Mouse (Mus musculus) hindbrain, postnatal 0 days (tissue): Measurements from ENCODE around the gene Brsk2. TPM values are rescaled to one million over a fixed set of nuclear protein-coding genes. Genes with fewer than 3 reads are reported as not detected.

Experiments
- ATAC-seq: fragments of 200-750 bp; cut with Nextera tagmentation; 2 replicates; pipeline ENCODE4 v1.8.0; 2017; ENCODE audit warnings: mild to moderate bottlenecking, moderate TSS enrichment, moderate library complexity
- DNase-seq: peaks from one replicate; pipeline ENCODE4 v3.0.0-alpha.2; 2015; ENCODE audit warnings: low spot score
- H3K27ac ChIP-seq: fragments of 300-500 bp; sonication (generic); 2 replicates; pipeline ENCODE4 v1.5.1; 2014; ENCODE audit warnings: mild to moderate bottlenecking
- H3K27me3 ChIP-seq: fragments of 300-500 bp; sonication (generic); 2 replicates; pipeline ENCODE4 v1.6.1; 2014; ENCODE audit warnings: low read length, mixed read lengths; ENCODE audit not compliant: insufficient read depth
- H3K36me3 ChIP-seq: fragments of 300-500 bp; sonication (generic); 2 replicates; pipeline ENCODE4 v1.6.1; 2014; ENCODE audit warnings: low read length, mixed read lengths; ENCODE audit not compliant: insufficient read depth
- H3K4me1 ChIP-seq: fragments of 300-500 bp; sonication (generic); 2 replicates; pipeline ENCODE4 v1.6.1; 2014; ENCODE audit warnings: antibody characterized with exemption, low read length, mixed read lengths; ENCODE audit not compliant: insufficient read depth
- H3K4me2 ChIP-seq: fragments of 300-500 bp; sonication (generic); 2 replicates; pipeline ENCODE4 v1.6.1; 2014; ENCODE audit warnings: low read depth, mild to moderate bottlenecking, low read length, moderate library complexity, mixed read lengths
- H3K4me3 ChIP-seq: fragments of 300-500 bp; sonication (generic); 2 replicates; pipeline ENCODE4 v1.5.1; 2014; ENCODE audit warnings: low read length
- H3K9ac ChIP-seq: fragments of 300-500 bp; sonication (generic); replicated peaks from 2 replicates; pipeline ENCODE4 v1.6.1; 2014; ENCODE audit warnings: mild to moderate bottlenecking, low read length, moderate library complexity, mixed read lengths
- H3K9me3 ChIP-seq: fragments of 300-500 bp; sonication (generic); 2 replicates; pipeline ENCODE4 v1.6.1; 2016; ENCODE audit warnings: low read length, mixed read lengths
- CTCF ChIP-seq: IDR thresholded peaks from 2 replicates; pipeline ENCODE4 v1.5.1; 2016; ENCODE audit warnings: antibody characterized with exemption, control low read depth, low read depth
- WGBS: fragments of 180-500 bp; shearing (Covaris S2); extraction: QIAGEN DNeasy Blood & Tissue Kit; methylation state at CpG from one replicate; pipeline ENCODE4 v1.1.7; 2014; 5-methylcytosine and 5-hydroxymethylcytosine counted together
- microRNA-seq, 2 experiments: library from miRNA; unstranded; fragments of <30 nt; microRNA quantifications; one replicate each; pipeline ENCODE4; 2016
- polyA plus RNA-seq: library from polyadenylated mRNA; unstranded; fragments of >200 nt; fragmentation: Nextera tagmentation; extraction: Ambion mirVana; gene quantifications from 2 replicates; pipeline ENCODE4 v1.2.1, GENCODE M21; 2015
- total RNA-seq: library from RNA; depleted of rRNA; stranded (reverse); fragments of >200 nt; gene quantifications from 2 replicates; pipeline ENCODE4 v1.2.3, GENCODE M21; 2014; rRNA removed

Brsk2 gene
- total and polyA plus RNA-seq, 2 experiments from 2014 or later: 17.9 to 143 TPM

GRCm38 (mm10) chr7:142045344-142045743 lies 95.8 kb downstream of the Brsk2 start:
- WGBS: 21% methylated on average over 2 of the region's 2 CpGs
- TF ChIP-seq CTCF: no peak
- DNase-seq (no peak), ATAC-seq (no peak)
- no peaks in the 10 kb centered on the region for H3K27me3 ChIP-seq
- H3K36me3 ChIP-seq: no peaks in the 10 kb centered on the region
- H3K9ac ChIP-seq: no peak overlapping the region
- H3K4me1 ChIP-seq: no peaks in the 10 kb centered on the region
- H3K9me3 ChIP-seq: no peaks in the 10 kb centered on the region
- no peak overlapping the region for H3K4me3 ChIP-seq
- H3K27ac ChIP-seq: no peak overlapping the region
- H3K4me2 ChIP-seq: no peak overlapping the region

GRCm38 (mm10) chr7:142045932-142046331 lies 96.4 kb downstream of the Brsk2 start:
- H3K27ac ChIP-seq: no peak overlapping the region
- no peaks in the 10 kb centered on the region for H3K4me1 ChIP-seq
- no peaks in the 10 kb centered on the region for H3K9me3 ChIP-seq
- no peak overlapping the region for H3K9ac ChIP-seq
- no peaks in the 10 kb centered on the region for H3K27me3 ChIP-seq
- no peak for TF ChIP-seq CTCF
- H3K36me3 ChIP-seq: no peaks in the 10 kb centered on the region
- ATAC-seq (no peak), DNase-seq (no peak)
- no peak overlapping the region for H3K4me3 ChIP-seq
- WGBS: 92% methylated on average over 1 of the region's 1 CpGs
- no peak overlapping the region for H3K4me2 ChIP-seq

- no peaks in the 10 kb centered on the region for H3K9me3 ChIP-seq
- no peaks in the 10 kb centered on the region for H3K27me3 ChIP-seq
- H3K27ac ChIP-seq: no peak overlapping the region
- ATAC-seq (no peak), DNase-seq (no peak)
- no peak overlapping the region for H3K4me3 ChIP-seq
- peaks cover 3% of the 10 kb centered on the region; the same call in 1 of the 2 replicates for H3K4me1 ChIP-seq
- H3K9ac ChIP-seq: no peak overlapping the region
- TF ChIP-seq CTCF: no peak
- H3K4me2 ChIP-seq: no peak overlapping the region
- H3K36me3 ChIP-seq: no peaks in the 10 kb centered on the region
Measured at GRCm38 (mm10) chr7:142050536-142050935, 101.0 kb downstream of the Brsk2 start.

Small RNAs within 50 kb of the gene (microRNA-seq; reads per million reads assigned to microRNA genes)
- gene Mir3104: 1.2 to 1.4 reads per million in 2 experiments

Other genes starting within 250 kb of the Brsk2 start
- not detected in 2 replicates for gene Muc5ac, start 160.8 kb upstream of the Brsk2 start, total RNA-seq
- not detected in 2 replicates for gene Muc5ac, start 160.8 kb upstream of the Brsk2 start, polyA plus RNA-seq
- not detected in 2 replicates for gene Muc5b, start 110.7 kb upstream of the Brsk2 start, total RNA-seq
- gene Muc5b, start 110.7 kb upstream of the Brsk2 start, polyA plus RNA-seq: 0.03 TPM in 2 replicates
- 120 and 121 TPM in 2 replicates for gene Tollip, start 31.2 kb upstream of the Brsk2 start, total RNA-seq
- 68.5 and 72.6 TPM in 2 replicates for gene Tollip, start 31.2 kb upstream of the Brsk2 start, polyA plus RNA-seq
- gene Mob2, start 111.3 kb downstream of the Brsk2 start, total RNA-seq: 41.1 and 45.5 TPM in 2 replicates
- gene Mob2, start 111.3 kb downstream of the Brsk2 start, polyA plus RNA-seq: 43.4 and 44.1 TPM in 2 replicates
- 129 and 133 TPM in 2 replicates for gene Dusp8, start 146.1 kb downstream of the Brsk2 start, total RNA-seq
- gene Dusp8, start 146.1 kb downstream of the Brsk2 start, polyA plus RNA-seq: 86.2 and 94.6 TPM in 2 replicates
- gene Gm45618, start 171.0 kb downstream of the Brsk2 start, total RNA-seq: not detected in 2 replicates
- gene Gm45618, start 171.0 kb downstream of the Brsk2 start, polyA plus RNA-seq: not detected in 2 replicates
- not detected in 2 replicates for gene Gm39115, start 186.3 kb downstream of the Brsk2 start, total RNA-seq
- gene Gm39115, start 186.3 kb downstream of the Brsk2 start, polyA plus RNA-seq: not detected in 2 replicates
- gene Gm45337, start 194.9 kb downstream of the Brsk2 start, total RNA-seq: not detected in 2 replicates
- not detected in 2 replicates for gene Gm45337, start 194.9 kb downstream of the Brsk2 start, polyA plus RNA-seq
- gene Gm29735, start 207.4 kb downstream of the Brsk2 start, total RNA-seq: not detected in 2 replicates
- gene Gm29735, start 207.4 kb downstream of the Brsk2 start, polyA plus RNA-seq: not detected in 2 replicates
- not detected in 2 replicates for gene Gm4553, start 216.0 kb downstream of the Brsk2 start, total RNA-seq
- gene Gm4553, start 216.0 kb downstream of the Brsk2 start, polyA plus RNA-seq: not detected in 2 replicates
- gene Krtap5-2, start 226.3 kb downstream of the Brsk2 start, total RNA-seq: not detected in 2 replicates
- gene Krtap5-2, start 226.3 kb downstream of the Brsk2 start, polyA plus RNA-seq: not detected in 2 replicates
- not detected in 2 replicates for gene Gm10153, start 240.6 kb downstream of the Brsk2 start, total RNA-seq
- gene Gm10153, start 240.6 kb downstream of the Brsk2 start, polyA plus RNA-seq: not detected in 2 replicates